Mouse (Mus musculus) CH12.LX (cell line): ENCODE results near the gene 1700001F09Rik. TPM values are rescaled to one million over a fixed set of nuclear protein-coding genes. Genes with fewer than 3 reads are reported as not detected.
"Not testable (repeated sequence)": the region's sequence is repeated elsewhere in the genome, so short reads cannot be mapped to it uniquely, and the experiment has no call there.

Experiments
- DNase-seq: peaks from one replicate; pipeline ENCODE4 v3.0.0-alpha.2; 2013; ENCODE audit errors: extremely low read depth
- H3K27ac ChIP-seq: 2 replicates; pipeline ENCODE4 v1.5.1; 2012; ENCODE audit warnings: low read depth, mild to moderate bottlenecking, control low read depth, moderate library complexity; ENCODE audit not compliant: insufficient read depth
- H3K27me3 ChIP-seq: replicated peaks from 2 replicates; pipeline ENCODE3; 2012; ENCODE audit warnings: inconsistent platforms
- H3K36me3 ChIP-seq, 2 experiments: replicated peaks in 1 of 2; 2 replicates each; pipeline versions ENCODE3 to v1.6.1; 2012; ENCODE audit warnings: inconsistent platforms in 1 of 2, low read length in 1 of 2, mild to moderate bottlenecking in 1 of 2, mixed read lengths in 1 of 2, moderate library complexity in 1 of 2; ENCODE audit not compliant: control insufficient read depth in 1 of 2, insufficient read depth in 1 of 2
- H3K4me1 ChIP-seq, 2 experiments: 2 replicates each; pipeline ENCODE4 v1.6.1; 2012; ENCODE audit warnings: inconsistent platforms in 1 of 2, moderate library complexity in 1 of 2; ENCODE audit not compliant: insufficient read depth in 2 of 2, control insufficient read depth in 1 of 2
- H3K4me2 ChIP-seq: 2 replicates; pipeline ENCODE4 v1.6.1; 2012; ENCODE audit warnings: low read depth, mild to moderate bottlenecking, control low read depth; ENCODE audit not compliant: poor library complexity, insufficient read depth, severe bottlenecking
- H3K4me3 ChIP-seq, 3 experiments: fragments of 150-350 bp in 1 of 3; sonication (generic) in 1 of 3; replicated peaks in 1 of 3; 2 replicates each; pipeline versions ENCODE3 to v1.5.1; 2011 to 2012; ENCODE audit warnings: low read depth in 2 of 3, low read length in 2 of 3, mild to moderate bottlenecking in 2 of 3, moderate library complexity in 2 of 3, control low read depth in 1 of 3, improper control_type of control experiment in 1 of 3, inconsistent platforms in 1 of 3, mixed read lengths in 1 of 3; ENCODE audit not compliant: poor library complexity in 1 of 3
- H3K79me2 ChIP-seq: replicated peaks from 2 replicates; pipeline ENCODE4 v1.6.1; 2012; ENCODE audit warnings: mild to moderate bottlenecking, moderate library complexity; ENCODE audit not compliant: control insufficient read depth, poor library complexity, insufficient read depth, severe bottlenecking; ENCODE audit errors: extremely low read depth
- H3K9ac ChIP-seq: 2 replicates; pipeline ENCODE4 v1.6.1; 2012; ENCODE audit warnings: low read depth, mild to moderate bottlenecking, control low read depth, moderate library complexity; ENCODE audit not compliant: insufficient read depth
- H3K9me3 ChIP-seq: replicated peaks from 2 replicates; pipeline ENCODE3; 2012; ENCODE audit warnings: low read length, inconsistent platforms, mixed read lengths
- dilution Hi-C: fragments of 300-500 bp; cut with MboI; formaldehyde crosslinking; loops from 2 replicates; pipeline ENCODE4 v1.14.3; 2020; ENCODE audit warnings: low sequenced_read_pairs; ENCODE audit not compliant: extremely low pct_unique_long_range_greater_than_20kb, extremely low pct_ligation_motif_present
- in situ Hi-C: fragments of 300-500 bp; cut with MboI; formaldehyde crosslinking; loops from 3 replicates; pipeline ENCODE4 v1.14.3; 2019; ENCODE audit warnings: low sequenced_read_pairs, low pct_ligation_motif_present, low pct_unique_long_range_greater_than_20kb, mixed read lengths
- polyA plus RNA-seq: library from polyadenylated mRNA; unstranded; fragments of >175 nt; gene quantifications from 2 replicates; pipeline ENCODE4 v1.2.1, GENCODE M21; 2012; ENCODE audit warnings: low read depth; ENCODE audit not compliant: insufficient read length
- total RNA-seq, 2 experiments: library from RNA; depleted of rRNA; stranded (reverse); fragments of 300-350 nt in 1 of 2; fragments of >200 nt in 1 of 2; gene quantifications; 2 replicates each; pipeline ENCODE4 v1.2.3; 2012 to 2014

Gene 1700001F09Rik
- total RNA-seq (2012; rRNA removed) (not detected in 2 replicates), total RNA-seq (2014; rRNA removed) (not detected in 2 replicates), polyA plus RNA-seq (not detected in 2 replicates)

DNA sequence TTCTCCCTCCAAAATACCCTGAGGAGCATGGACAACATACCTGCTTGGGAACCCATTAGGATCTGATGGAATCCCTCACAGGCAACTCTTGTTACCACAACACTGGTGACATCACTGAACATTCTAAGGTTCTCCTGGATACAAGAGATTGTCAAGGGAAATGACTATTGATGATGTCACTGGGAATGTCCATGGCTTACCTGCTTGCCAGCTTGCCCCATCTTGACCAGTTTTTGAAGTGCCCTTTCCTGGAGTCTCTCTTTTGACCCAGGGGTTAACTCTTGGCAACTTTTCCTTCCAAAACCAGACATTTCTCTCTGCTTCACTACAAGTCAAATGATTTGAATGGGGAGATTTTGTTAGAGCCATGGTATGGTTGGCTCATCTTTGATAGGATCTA is at the start of gene 1700001F09Rik:
TSS of gene 1700001F09Rik (minus strand) at position 101 of the 400 bp plus-strand sequence.
- H3K9me3 ChIP-seq, H3K4me2 ChIP-seq, H3K36me3 ChIP-seq, H3K27me3 ChIP-seq, H3K27ac ChIP-seq, H3K79me2 ChIP-seq, H3K4me3 ChIP-seq, H3K9ac ChIP-seq, DNase-seq, dilution Hi-C loops, H3K4me1 ChIP-seq, in situ Hi-C loops: not testable (repeated sequence)

DNA sequence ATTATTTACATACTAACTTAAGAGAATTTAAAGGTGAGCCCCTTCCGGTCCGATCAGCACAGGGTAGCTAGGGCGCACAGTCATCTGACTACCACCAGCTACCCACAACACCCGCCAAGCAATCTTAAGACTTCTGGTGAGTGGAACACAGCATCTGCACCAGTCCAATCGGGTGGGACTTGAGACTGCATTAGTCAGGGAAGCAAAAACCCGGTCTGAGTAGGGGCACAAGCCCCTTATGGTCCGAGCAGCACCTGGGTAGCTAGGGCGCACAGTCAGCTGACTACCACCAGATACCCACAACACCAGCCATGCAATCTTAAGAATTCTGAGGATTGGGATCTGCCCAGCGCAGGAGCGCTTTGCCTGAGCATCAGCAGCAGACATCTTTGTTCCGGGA is 14.1 kb upstream of the 1700001F09Rik start:
- H3K27ac ChIP-seq, H3K36me3 ChIP-seq, H3K4me2 ChIP-seq, H3K79me2 ChIP-seq, dilution Hi-C loops, H3K4me3 ChIP-seq, H3K4me1 ChIP-seq, H3K9ac ChIP-seq, in situ Hi-C loops, H3K27me3 ChIP-seq, H3K9me3 ChIP-seq, DNase-seq: not testable (repeated sequence)

DNA sequence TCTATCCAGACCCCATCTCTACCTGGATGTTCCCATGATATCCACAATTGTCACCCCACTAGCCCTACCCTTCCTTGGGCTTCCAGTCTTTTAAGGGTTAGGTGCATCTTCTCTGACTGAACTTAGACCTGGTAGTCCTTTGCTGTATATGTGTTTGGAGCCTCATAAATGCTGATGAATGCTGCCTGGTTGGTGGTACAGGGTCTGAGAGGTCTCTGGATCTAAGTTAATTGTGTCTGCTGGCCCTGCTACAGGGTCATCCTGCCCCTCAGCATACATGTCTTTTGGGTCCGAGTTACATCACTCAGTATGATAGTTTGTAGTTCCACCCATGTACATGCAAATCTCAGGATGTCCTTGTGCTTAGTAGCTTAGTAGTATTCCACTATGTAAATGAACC is 11.6 kb upstream of the 1700001F09Rik start:
- H3K9ac ChIP-seq, in situ Hi-C loops, H3K27me3 ChIP-seq, H3K27ac ChIP-seq, H3K36me3 ChIP-seq, dilution Hi-C loops, DNase-seq, H3K4me2 ChIP-seq, H3K79me2 ChIP-seq, H3K4me1 ChIP-seq, H3K9me3 ChIP-seq, H3K4me3 ChIP-seq: not testable (repeated sequence)

DNA sequence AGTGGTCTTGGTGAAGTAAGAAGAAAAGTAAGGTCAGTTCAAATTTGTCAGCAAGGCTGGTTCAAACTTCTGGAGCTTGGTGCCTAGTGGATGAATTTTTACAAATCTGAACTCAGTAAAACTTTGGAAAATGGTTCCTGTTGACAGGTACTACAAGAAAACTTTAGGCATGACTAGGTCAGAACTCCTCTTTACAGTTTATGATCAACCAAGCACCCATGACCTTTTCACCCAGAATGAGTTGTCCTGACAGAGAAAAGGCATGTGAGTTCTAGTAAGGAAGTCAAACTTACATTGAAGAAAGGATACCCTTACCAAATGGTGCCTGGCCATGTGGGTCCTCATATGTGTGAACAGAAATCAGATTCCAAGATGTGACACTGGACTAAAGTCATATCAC is 9.9 kb upstream of the 1700001F09Rik start:
- H3K27ac ChIP-seq, H3K27me3 ChIP-seq, in situ Hi-C loops, H3K79me2 ChIP-seq, H3K9ac ChIP-seq, H3K4me2 ChIP-seq, H3K4me3 ChIP-seq, H3K36me3 ChIP-seq, H3K4me1 ChIP-seq, DNase-seq, H3K9me3 ChIP-seq, dilution Hi-C loops: not testable (repeated sequence)

DNA sequence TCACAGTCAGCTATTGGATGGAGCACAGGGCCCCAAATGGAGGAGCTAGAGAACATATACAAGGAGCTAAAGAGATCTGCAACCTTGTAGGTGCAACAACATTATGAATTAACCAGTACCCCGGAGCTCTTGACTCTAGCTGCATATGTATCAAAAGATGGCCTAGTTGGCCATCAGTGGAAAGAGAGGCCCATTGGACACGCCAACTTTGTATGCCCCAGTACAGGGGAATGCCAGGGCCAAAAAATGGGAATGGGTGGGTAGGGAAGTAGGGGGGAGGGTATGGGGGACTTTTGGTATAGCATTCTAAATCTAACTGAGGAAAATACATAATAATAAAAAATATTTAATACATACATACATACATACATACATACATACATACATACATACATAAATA is 5.3 kb upstream of the 1700001F09Rik start:
- H3K27ac ChIP-seq, H3K27me3 ChIP-seq, H3K9ac ChIP-seq, H3K79me2 ChIP-seq, H3K4me1 ChIP-seq, H3K4me3 ChIP-seq, H3K4me2 ChIP-seq, dilution Hi-C loops, DNase-seq, in situ Hi-C loops, H3K36me3 ChIP-seq, H3K9me3 ChIP-seq: not testable (repeated sequence)

DNA sequence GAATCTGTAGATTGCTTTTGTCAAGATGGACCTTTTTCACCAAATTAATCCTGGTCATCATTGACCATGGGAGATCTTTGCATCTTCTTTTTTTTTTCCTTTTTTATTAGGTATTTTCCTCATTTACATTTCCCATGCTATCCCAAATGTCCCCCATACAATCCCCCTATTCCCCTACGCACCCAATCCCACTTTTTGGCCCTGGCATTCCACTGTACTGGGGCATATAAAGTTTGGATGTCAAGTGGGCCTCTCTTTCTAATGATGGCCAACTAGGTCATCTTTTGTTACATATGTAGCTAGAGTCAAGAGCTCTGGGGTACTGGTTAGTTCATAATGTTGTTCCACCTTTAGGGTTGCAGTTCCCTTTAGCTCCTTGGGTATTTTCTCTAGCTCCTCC is 10.0 kb downstream of the 1700001F09Rik start:
- H3K4me1 ChIP-seq, H3K4me2 ChIP-seq, H3K36me3 ChIP-seq, in situ Hi-C loops, DNase-seq, H3K79me2 ChIP-seq, H3K4me3 ChIP-seq, H3K9me3 ChIP-seq, H3K9ac ChIP-seq, H3K27me3 ChIP-seq, dilution Hi-C loops, H3K27ac ChIP-seq: not testable (repeated sequence)
